Mouse (Mus musculus): ENCODE measurements around the gene Nin. TPM values are rescaled to one million over a fixed set of nuclear protein-coding genes. Genes with fewer than 3 reads are reported as not detected.

Gene Nin
- total and polyA plus RNA-seq, 3 experiments, result 24.8 to 58.3 (median 54.0) TPM

- H3K36me3 ChIP-seq (replicated peaks), result no peaks in the 10 kb centered on the region
- DNase-seq (ENCODE audit: low spot score) (no peak), ATAC-seq (ENCODE audit: extremely low read depth, insufficient number of reproducible peaks, low FRiP score, poor library complexity, severe bottlenecking) (no peak)
- H3K27me3 ChIP-seq (ENCODE audit: insufficient read depth, low read length), result peaks cover 24% of the 10 kb centered on the region
- peaks cover 23% of the 10 kb centered on the region for H3K4me1 ChIP-seq (ENCODE audit: insufficient read depth, low read depth, low read length)
- no peak for TF ChIP-seq TAL1 (conservative IDR thresholded peaks at IDR 0.05; ENCODE audit: low read depth, low read length)
- no peak for TF ChIP-seq POLR2AphosphoS5 (IDR thresholded peaks at IDR 0.05; ENCODE audit: insufficient replicate concordance, low read depth, low read length)
- TF ChIP-seq CTCF (IDR thresholded peaks at IDR 0.05; ENCODE audit: low read depth, low read length), result no peak
- TF ChIP-seq GATA2 (IDR thresholded peaks at IDR 0.05; ENCODE audit: borderline replicate concordance, low read depth, low read length), result no peak
- no peak for TF ChIP-seq GATA1 (IDR thresholded peaks at IDR 0.05; ENCODE audit: borderline replicate concordance, low read length)
- no peak overlapping the region for H3K4me3 ChIP-seq (ENCODE audit: low read depth, low read length)
- H3K9me3 ChIP-seq (replicated peaks), result no peaks in the 10 kb centered on the region
Observed at GRCm38 (mm10) chr12:70139871-70140270, 26.4 kb upstream of the Nin start.

DNA sequence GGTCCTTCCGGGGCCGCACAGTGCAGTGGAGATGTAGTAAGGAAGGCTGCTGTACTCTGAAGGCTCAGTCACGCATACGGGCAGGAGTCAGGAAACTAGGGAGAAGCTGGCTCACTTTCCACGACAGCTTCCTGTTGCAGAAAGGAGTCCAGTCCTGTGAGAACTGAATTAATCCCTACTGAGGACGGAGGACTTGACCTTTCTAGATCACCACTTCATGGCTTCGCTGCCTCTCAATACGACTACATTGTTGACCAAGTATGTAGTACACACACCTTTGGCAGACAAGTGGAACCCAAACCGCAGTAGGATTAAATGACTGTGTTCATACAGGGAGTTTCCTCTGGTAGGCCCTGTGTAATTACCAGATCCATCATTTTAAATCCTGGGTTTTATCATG, 24.1 kb upstream of the Nin start:
- Histone ChIP-seq H3K36me3 (replicated peaks) (no peaks in the 10 kb centered on the region), H3K4me1 (ENCODE audit: insufficient read depth, low read depth, low read length) (peaks cover 25% of the 10 kb centered on the region), H3K9me3 (replicated peaks) (no peaks in the 10 kb centered on the region), H3K27me3 (ENCODE audit: insufficient read depth, low read length) (peaks cover 31% of the 10 kb centered on the region), H3K4me3 (ENCODE audit: low read depth, low read length) (no peak overlapping the region)
- TF ChIP-seq TAL1 (conservative IDR thresholded peaks at IDR 0.05; ENCODE audit: low read depth, low read length) (no peak), POLR2AphosphoS5 (IDR thresholded peaks at IDR 0.05; ENCODE audit: insufficient replicate concordance, low read depth, low read length) (no peak), CTCF (IDR thresholded peaks at IDR 0.05; ENCODE audit: low read depth, low read length) (no peak), GATA1 (IDR thresholded peaks at IDR 0.05; ENCODE audit: borderline replicate concordance, low read length) (no peak), GATA2 (IDR thresholded peaks at IDR 0.05; ENCODE audit: borderline replicate concordance, low read depth, low read length) (no peak)
- no peak for DNase-seq (ENCODE audit: low spot score)
- ATAC-seq (ENCODE audit: extremely low read depth, insufficient number of reproducible peaks, low FRiP score, poor library complexity, severe bottlenecking), result no peak

DNA sequence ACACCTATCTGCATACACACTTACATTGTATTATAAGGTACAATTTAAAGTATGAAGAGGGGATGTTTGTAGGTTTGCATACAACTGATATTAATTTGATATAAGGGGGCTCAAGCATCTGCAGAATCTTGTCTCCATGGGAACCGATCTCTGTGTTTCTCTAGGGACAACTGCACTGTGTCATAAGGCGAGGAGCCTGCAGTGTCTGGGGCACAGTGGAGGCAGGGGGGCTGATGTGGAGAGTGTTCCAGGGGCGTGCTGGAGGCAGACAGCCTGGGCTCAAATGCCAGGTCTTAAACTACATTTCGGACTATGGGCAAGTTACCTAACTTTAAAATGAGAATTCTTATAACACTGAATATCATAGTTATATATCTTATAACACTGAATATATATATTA, 23.6 kb upstream of the Nin start:
- DNase-seq (ENCODE audit: low spot score) (no peak), ATAC-seq (ENCODE audit: extremely low read depth, insufficient number of reproducible peaks, low FRiP score, poor library complexity, severe bottlenecking) (no peak)
- no peak for TF ChIP-seq GATA2 (IDR thresholded peaks at IDR 0.05; ENCODE audit: borderline replicate concordance, low read depth, low read length)
- no peak for TF ChIP-seq TAL1 (conservative IDR thresholded peaks at IDR 0.05; ENCODE audit: low read depth, low read length)
- TF ChIP-seq CTCF (IDR thresholded peaks at IDR 0.05; ENCODE audit: low read depth, low read length), result no peak
- no peak for TF ChIP-seq POLR2AphosphoS5 (IDR thresholded peaks at IDR 0.05; ENCODE audit: insufficient replicate concordance, low read depth, low read length)
- TF ChIP-seq GATA1 (IDR thresholded peaks at IDR 0.05; ENCODE audit: borderline replicate concordance, low read length), result no peak
- Histone ChIP-seq H3K4me3 (ENCODE audit: low read depth, low read length) (no peak overlapping the region), H3K36me3 (replicated peaks) (no peaks in the 10 kb centered on the region), H3K9me3 (replicated peaks) (no peaks in the 10 kb centered on the region), H3K27me3 (ENCODE audit: insufficient read depth, low read length) (peaks cover 34% of the 10 kb centered on the region), H3K4me1 (ENCODE audit: insufficient read depth, low read depth, low read length) (peaks cover 25% of the 10 kb centered on the region)

- Histone ChIP-seq H3K36me3 (replicated peaks) (no peaks in the 10 kb centered on the region), H3K4me3 (ENCODE audit: low read depth, low read length) (no peak overlapping the region), H3K27me3 (ENCODE audit: insufficient read depth, low read length) (peaks cover 36% of the 10 kb centered on the region), H3K9me3 (replicated peaks) (no peaks in the 10 kb centered on the region), H3K4me1 (ENCODE audit: insufficient read depth, low read depth, low read length) (peaks cover 25% of the 10 kb centered on the region)
- TF ChIP-seq POLR2AphosphoS5 (IDR thresholded peaks at IDR 0.05; ENCODE audit: insufficient replicate concordance, low read depth, low read length) (no peak), GATA2 (IDR thresholded peaks at IDR 0.05; ENCODE audit: borderline replicate concordance, low read depth, low read length) (no peak), TAL1 (conservative IDR thresholded peaks at IDR 0.05; ENCODE audit: low read depth, low read length) (no peak), GATA1 (IDR thresholded peaks at IDR 0.05; ENCODE audit: borderline replicate concordance, low read length) (no peak), CTCF (IDR thresholded peaks at IDR 0.05; ENCODE audit: low read depth, low read length) (no peak)
- no peak for ATAC-seq (ENCODE audit: extremely low read depth, insufficient number of reproducible peaks, low FRiP score, poor library complexity, severe bottlenecking)
- DNase-seq (ENCODE audit: low spot score), result no peak
Observed at GRCm38 (mm10) chr12:70136185-70136756, 22.8 kb upstream of the Nin start.

GRCm38 (mm10) chr12:70134627-70135235, 21.2 kb upstream of the Nin start:
- no peak overlapping the region for H3K4me3 ChIP-seq (ENCODE audit: low read depth, low read length)
- H3K36me3 ChIP-seq (replicated peaks), result no peaks in the 10 kb centered on the region
- H3K4me1 ChIP-seq (ENCODE audit: insufficient read depth, low read depth, low read length), result peaks cover 15% of the 10 kb centered on the region
- no peaks in the 10 kb centered on the region for H3K9me3 ChIP-seq (replicated peaks)
- H3K27me3 ChIP-seq (ENCODE audit: insufficient read depth, low read length), result peaks cover 44% of the 10 kb centered on the region
- TF ChIP-seq CTCF (IDR thresholded peaks at IDR 0.05; ENCODE audit: low read depth, low read length), result no peak
- TF ChIP-seq POLR2AphosphoS5 (IDR thresholded peaks at IDR 0.05; ENCODE audit: insufficient replicate concordance, low read depth, low read length), result no peak
- TF ChIP-seq GATA2 (IDR thresholded peaks at IDR 0.05; ENCODE audit: borderline replicate concordance, low read depth, low read length), result no peak
- no peak for TF ChIP-seq GATA1 (IDR thresholded peaks at IDR 0.05; ENCODE audit: borderline replicate concordance, low read length)
- no peak for TF ChIP-seq TAL1 (conservative IDR thresholded peaks at IDR 0.05; ENCODE audit: low read depth, low read length)
- no peak for DNase-seq (ENCODE audit: low spot score)
- ATAC-seq (ENCODE audit: extremely low read depth, insufficient number of reproducible peaks, low FRiP score, poor library complexity, severe bottlenecking), result no peak

GRCm38 (mm10) chr12:70131042-70131675, 17.6 kb upstream of the Nin start:
- DNase-seq (ENCODE audit: low spot score), result no peak
- H3K4me3 ChIP-seq (ENCODE audit: low read depth, low read length), result no peak overlapping the region
- no peaks in the 10 kb centered on the region for H3K36me3 ChIP-seq (replicated peaks)
- ATAC-seq (ENCODE audit: extremely low read depth, insufficient number of reproducible peaks, low FRiP score, poor library complexity, severe bottlenecking), result no peak
- H3K4me1 ChIP-seq (ENCODE audit: insufficient read depth, low read depth, low read length), result peaks cover 10% of the 10 kb centered on the region; the same call in 1 of the 2 replicates
- TF ChIP-seq TAL1 (conservative IDR thresholded peaks at IDR 0.05; ENCODE audit: low read depth, low read length), result no peak
- no peak for TF ChIP-seq GATA2 (IDR thresholded peaks at IDR 0.05; ENCODE audit: borderline replicate concordance, low read depth, low read length)
- TF ChIP-seq CTCF (IDR thresholded peaks at IDR 0.05; ENCODE audit: low read depth, low read length), result no peak
- no peak for TF ChIP-seq POLR2AphosphoS5 (IDR thresholded peaks at IDR 0.05; ENCODE audit: insufficient replicate concordance, low read depth, low read length)
- TF ChIP-seq GATA1 (IDR thresholded peaks at IDR 0.05; ENCODE audit: borderline replicate concordance, low read length), result no peak
- H3K9me3 ChIP-seq (replicated peaks), result no peaks in the 10 kb centered on the region
- peaks cover 52% of the 10 kb centered on the region for H3K27me3 ChIP-seq (ENCODE audit: insufficient read depth, low read length)
